Mouse (Mus musculus) bone marrow, adult 2 months (tissue): ENCODE measurements around the gene Rmnd5a.

Experiments used
- CTCF ChIP-seq: fragments of 200-500 bp; IDR thresholded peaks from 2 replicates; pipeline ENCODE4 v1.5.1; 2011; ENCODE audit warnings: low read length, control low read depth; ENCODE audit not compliant: control insufficient read depth, insufficient read depth
- POLR2A ChIP-seq: fragments of 200-500 bp; IDR thresholded peaks from 2 replicates; pipeline ENCODE4 v1.6.1; 2011; ENCODE audit warnings: low read depth, mild to moderate bottlenecking, control low read depth, low read length, borderline replicate concordance; ENCODE audit not compliant: control insufficient read depth

DNA sequence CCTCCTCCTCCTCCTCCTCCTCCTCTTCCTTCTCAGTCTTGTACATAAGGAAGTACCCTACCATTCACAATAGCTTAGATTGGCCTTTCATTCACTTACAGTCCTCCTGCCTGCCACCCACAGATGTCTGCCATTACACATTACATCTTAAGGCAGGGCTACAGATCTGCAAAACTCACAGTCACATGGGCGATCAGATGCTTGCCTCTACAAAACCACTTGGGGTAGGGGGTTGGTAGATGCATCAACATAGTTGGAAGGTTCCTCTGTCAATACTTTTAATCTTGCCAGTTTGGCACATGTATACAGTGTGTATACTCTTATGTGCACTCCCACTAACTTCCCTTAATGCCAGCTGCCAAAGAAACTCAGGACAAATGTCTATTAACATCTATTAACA is 39.7 kb upstream of the Rmnd5a start:
- TF ChIP-seq CTCF (no peak), POLR2A (no peak)
